Mouse (Mus musculus): ENCODE measurements at regions not wholly inside any gene's neighbourhood (a gene's known extent, or its start where the extent isn't known, plus 50 kb on each side); places are given as distances from the start of the nearest gene placed in this dataset.

DNA sequence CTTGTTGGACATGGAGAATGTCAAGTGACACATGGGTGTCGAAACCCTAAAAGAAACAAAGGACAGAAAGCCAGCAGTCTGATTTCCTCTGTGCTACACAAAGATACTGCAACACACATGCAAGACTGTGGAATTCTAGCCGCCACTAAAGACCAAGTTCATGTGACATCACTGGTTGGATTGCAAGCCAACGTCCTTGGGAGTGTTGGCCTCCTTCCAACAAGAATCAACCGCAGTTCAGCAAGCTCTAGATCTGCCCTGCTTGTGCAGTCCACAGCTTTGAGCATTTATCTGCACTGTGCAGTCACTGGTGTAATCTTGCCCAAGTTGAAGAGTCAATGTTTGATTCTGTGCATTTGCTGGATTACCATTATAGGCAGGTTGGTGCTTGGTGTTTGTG is 1001.2 kb downstream of the Ttll7 start:
- TF ChIP-seq CTCF (IDR thresholded peaks at IDR 0.05; ENCODE audit: extremely low read depth, insufficient read depth, low read length) (no peak), POLR2A (IDR thresholded peaks at IDR 0.05; ENCODE audit: extremely low read depth, insufficient read depth, low read length) (no peak)
